Comparison of ENCODE assay signal across 8 mouse cellular contexts in genomic region chr11:85310713-85311574, GRCm38 (mm10). TPM values are rescaled to one million over a fixed set of nuclear protein-coding genes. Genes with fewer than 3 reads are reported as not detected.
DNase-seq lines count a peak whose midpoint lies in the region; ATAC-seq lines count a peak whose summit lies in the region.

Ppm1d (plus strand) TSS chr11:85311244.

- no peaks in the 10 kb centered on the region for H3K9me3 ChIP-seq in hindbrain, embryonic 11.5 days (ENCODE audit: control insufficient read depth, low read length)

- H3K36me3 ChIP-seq in hindbrain, embryonic 11.5 days (ENCODE audit: control insufficient read depth, insufficient read depth, low read length): no peaks in the 10 kb centered on the region

- under 1% methylated on average over 59 of the region's 78 CpGs for WGBS in hindbrain, embryonic 11.5 days

- peak; percentile 99 for DNase-seq in Muller cell, postnatal 12 days (ENCODE audit: inconsistent ontology term)
- DNase-seq in cerebellum, adult 9-11 months: peak; percentile 97
- peak; percentile 95 to 98 for DNase-seq in frontal cortex, adult 2 months (ENCODE audit: extremely low spot score in 1 of 2, low spot score in 1 of 2)
- DNase-seq in hindbrain, embryonic 11.5 days (ENCODE audit: low spot score): peak; percentile 100
- peak; percentile 97 for DNase-seq in layer of hippocampus, postnatal 10 days (ENCODE audit: low spot score in 2 of 2)
- DNase-seq in lung, postnatal 10 days: peak; percentile 99
- peak; percentile 95 for DNase-seq in ovary, postnatal 36 days (ENCODE audit: low spot score)
- peak; percentile 97 for DNase-seq in thymus, postnatal 25 days

- H3K9ac ChIP-seq in hindbrain, embryonic 11.5 days (ENCODE audit: low read depth, low read length): peak within 1 kb of the TSS; percentile 91

- H3K4me3 ChIP-seq in hindbrain, embryonic 11.5 days (ENCODE audit: low read depth, low read length): peak within 1 kb of the TSS; percentile 67

- H3K27me3 ChIP-seq in hindbrain, embryonic 11.5 days (ENCODE audit: control insufficient read depth, insufficient read depth, low read length): no peaks in the 10 kb centered on the region

- peak within 1 kb of the TSS; percentile 79 for H3K27ac ChIP-seq in hindbrain, embryonic 11.5 days (ENCODE audit: low read depth, low read length)

- peak; percentile 95 for ATAC-seq in hindbrain, embryonic 11.5 days (ENCODE audit: low FRiP score)

- H3K4me2 ChIP-seq in hindbrain, embryonic 11.5 days (replicated peaks; ENCODE audit: low read depth, low read length): peak within 1 kb of the TSS; percentile 91

- H3K4me1 ChIP-seq in hindbrain, embryonic 11.5 days (replicated peaks; ENCODE audit: control insufficient read depth, insufficient read depth, low read length): no peaks in the 10 kb centered on the region; the same call in 1 of the 2 replicates

RNA-seq across cellular contexts. Expression of gene Ppm1d, which starts in this region (rescaled TPM):
- polyA plus RNA-seq in frontal cortex, adult 2 months (2012; rRNA removed): 12.9 and 13.3 TPM in 2 replicates
- polyA plus RNA-seq in hindbrain, embryonic 11.5 days (2014; fragmentation: Nextera tagmentation; extraction: Ambion mirVana): 26.5 and 28.4 TPM in 2 replicates
- total RNA-seq in layer of hippocampus, postnatal 10 days (2021): 10 to 100 TPM; 20.6 to 20.7 TPM

Comparison
In these comparisons a context has a peak if more than half of its experiments do, and no peak if none do; other contexts are left out.
1. Peak in every context shown above with its lines: DNase-seq, ATAC-seq, H3K4me3 ChIP-seq and H3K27ac ChIP-seq.